Mouse (Mus musculus): ENCODE measurements around the gene Plcd1.
A peak's percentile ranks its signal among the peaks of the same experiment; 100 is the strongest.

Gene Plcd1

DNA sequence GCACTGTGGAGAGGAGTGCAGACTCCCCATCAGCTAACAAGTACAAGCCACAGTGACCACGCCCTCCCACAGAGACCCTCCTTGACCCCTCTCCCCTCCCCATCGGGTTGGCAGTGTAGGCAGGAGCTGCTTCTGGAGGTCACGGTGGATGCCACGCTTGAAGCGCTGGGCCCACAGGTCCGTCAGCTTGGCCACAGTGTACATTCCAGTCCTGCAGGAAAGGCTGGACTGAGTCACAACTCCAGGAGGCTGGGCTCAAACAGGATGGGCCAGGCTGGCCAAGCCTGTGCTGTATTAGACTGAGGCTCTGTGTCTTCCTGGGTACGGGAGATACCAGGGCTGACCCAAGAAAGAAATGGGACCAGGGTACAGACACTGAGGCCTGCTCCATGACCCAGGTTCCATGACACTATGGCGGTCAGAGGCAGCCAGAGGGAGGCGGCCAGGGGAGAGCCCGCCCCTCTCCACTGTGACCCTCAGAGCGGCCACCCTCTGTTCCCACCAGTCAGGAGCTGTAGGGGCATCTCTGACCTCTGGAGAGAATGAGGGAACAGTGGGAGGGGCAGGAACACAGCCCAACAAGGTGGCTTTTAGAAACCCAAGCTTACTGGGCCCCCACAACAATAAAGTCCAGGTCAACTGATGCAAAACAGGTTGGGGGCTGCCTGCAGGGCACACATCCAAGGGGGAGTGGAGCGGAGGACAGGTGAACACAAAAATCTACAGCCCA, 1.6 kb downstream of the Plcd1 start:
- no peak for DNase-seq (ENCODE audit: low read depth in 1 of 2, low spot score in 2 of 2)

DNA sequence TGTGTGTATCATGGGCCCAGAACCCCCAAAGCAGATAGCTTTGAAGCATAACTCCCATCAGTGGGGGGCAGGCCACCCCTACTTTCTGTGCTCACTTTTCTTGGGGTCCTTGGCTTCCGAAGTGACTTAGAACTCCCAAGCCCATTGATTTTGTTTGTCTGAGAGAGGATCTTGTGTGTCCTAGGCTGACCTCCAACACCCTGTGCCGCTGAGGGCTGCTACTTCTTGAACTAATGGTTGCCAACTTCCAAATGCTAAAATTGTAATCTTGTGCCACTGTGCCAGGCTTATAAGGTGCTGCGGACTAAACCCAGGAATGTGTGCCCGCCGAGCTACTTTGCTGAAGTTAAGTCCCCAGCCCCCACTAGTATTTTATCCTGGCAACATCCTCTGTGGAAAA, 2.8 kb downstream of the Plcd1 start:
- DNase-seq (ENCODE audit: low read depth in 1 of 2, low spot score in 2 of 2) = no peak

DNA sequence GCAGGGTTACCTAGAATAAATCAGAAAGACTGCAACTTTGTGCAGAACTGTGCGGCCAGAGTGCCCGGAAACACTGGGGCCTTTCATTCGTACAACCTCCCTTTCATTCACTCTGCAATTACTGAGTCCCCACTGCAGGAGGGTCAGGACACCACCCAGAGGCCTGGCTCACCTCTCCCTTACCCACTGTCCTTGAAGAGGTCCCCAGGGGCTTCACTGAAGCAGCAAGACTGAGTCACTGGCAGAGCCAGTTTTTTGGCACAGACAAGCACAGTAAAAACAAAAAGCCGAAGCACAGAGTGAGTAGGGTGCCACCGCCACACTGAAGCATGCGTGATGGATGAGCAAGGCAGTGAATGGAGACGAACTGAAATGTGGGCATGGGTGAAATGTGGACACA, 3.9 kb downstream of the Plcd1 start:
- no peak for DNase-seq (ENCODE audit: low read depth in 1 of 2, low spot score in 2 of 2)

DNA sequence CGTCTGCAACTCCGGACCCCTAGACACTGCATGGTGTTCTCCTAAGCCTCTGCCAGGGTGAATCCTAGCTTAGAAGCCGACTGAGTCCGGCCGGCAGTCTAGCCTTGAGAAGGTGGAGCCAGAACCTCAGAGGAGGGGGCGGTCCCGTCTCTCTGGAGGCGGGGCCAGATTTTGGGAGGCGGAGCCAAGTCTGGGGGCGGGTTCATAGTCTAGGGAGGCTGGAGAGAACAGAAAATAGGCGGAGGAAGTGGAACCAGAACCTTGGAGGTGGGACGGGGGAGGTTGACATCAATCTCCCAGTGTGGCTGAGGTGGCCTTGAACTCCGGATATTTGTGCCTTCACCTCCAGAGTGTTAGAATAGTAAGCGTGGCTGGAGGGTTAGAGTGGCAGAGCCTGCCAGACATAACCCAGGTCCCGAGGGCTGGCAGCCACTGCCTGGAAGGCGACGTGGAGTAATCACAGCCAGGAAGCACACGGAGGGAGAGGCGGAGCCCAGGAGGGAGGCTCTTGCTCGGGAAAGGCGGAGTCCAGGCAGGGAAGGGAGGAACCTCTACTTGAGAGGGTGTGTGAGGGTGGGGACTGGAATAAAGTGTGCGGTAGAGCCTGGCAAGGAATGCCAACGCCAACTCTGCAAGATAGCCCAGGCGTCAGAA, 5.0 kb downstream of the Plcd1 start:
- DNase-seq (ENCODE audit: low read depth in 1 of 2, low spot score in 2 of 2) = peak; percentile 81 to 96

DNA sequence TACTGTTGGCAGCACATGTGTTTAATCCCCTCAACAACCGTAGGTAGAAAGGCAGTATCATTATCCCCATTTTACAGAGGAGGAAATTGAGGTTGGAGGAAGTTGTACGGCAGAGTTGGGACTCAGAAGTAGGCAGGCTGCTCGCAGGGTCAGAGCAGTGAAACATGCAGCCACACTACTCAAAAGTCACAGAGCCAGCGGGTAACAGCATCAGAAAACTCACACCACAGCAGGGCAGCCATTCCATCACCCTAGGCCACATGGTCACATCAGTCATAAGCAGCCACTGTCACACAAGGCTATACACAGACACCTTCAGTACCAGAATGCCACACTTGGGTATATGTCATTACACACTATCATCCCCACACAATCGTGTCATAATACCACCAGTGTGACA, 6.0 kb downstream of the Plcd1 start:
- DNase-seq (ENCODE audit: low read depth in 1 of 2, low spot score in 2 of 2) = no peak

DNA sequence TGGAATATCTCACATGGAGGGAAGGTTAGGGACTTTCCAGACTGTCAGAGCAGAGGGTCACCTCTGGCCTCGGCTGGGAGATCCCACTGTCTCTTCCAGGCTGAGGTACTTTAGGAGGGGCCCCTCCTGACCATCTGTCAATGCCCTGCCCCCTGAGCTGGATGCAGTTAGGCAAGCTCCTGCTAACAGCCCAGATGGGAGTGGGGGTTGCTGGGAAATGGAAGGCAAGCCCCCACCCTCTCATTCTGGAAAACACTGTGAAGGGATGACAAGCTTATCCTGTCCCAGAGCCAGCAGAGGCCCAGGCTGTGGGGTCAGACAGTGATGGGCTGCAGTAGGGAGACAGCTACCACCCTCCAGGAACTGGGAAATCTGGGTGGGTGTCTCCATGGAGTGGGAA, 6.9 kb downstream of the Plcd1 start:
- no peak for DNase-seq (ENCODE audit: low read depth in 1 of 2, low spot score in 2 of 2)

DNA sequence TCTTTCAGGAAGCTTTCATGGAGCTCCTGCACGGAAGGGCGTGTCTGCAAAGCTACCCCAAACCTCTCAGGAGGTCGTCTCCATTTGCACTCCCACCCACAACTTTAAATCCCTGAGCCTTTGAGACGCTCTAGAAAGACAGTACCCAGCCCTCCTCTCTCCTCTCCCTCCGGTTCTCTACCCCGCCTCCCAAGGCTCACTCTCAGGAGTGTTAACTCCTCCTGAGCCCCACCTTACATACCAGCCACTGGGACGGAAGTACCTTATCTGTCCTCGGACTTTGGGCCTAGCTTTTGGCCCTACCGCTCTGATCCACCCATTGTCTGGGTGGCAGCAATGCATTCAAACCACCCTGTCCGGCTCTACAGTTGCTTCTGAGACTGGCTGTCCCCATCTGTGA, 9.3 kb downstream of the Plcd1 start:
- no peak for DNase-seq (ENCODE audit: low read depth in 1 of 2, low spot score in 2 of 2)

DNA sequence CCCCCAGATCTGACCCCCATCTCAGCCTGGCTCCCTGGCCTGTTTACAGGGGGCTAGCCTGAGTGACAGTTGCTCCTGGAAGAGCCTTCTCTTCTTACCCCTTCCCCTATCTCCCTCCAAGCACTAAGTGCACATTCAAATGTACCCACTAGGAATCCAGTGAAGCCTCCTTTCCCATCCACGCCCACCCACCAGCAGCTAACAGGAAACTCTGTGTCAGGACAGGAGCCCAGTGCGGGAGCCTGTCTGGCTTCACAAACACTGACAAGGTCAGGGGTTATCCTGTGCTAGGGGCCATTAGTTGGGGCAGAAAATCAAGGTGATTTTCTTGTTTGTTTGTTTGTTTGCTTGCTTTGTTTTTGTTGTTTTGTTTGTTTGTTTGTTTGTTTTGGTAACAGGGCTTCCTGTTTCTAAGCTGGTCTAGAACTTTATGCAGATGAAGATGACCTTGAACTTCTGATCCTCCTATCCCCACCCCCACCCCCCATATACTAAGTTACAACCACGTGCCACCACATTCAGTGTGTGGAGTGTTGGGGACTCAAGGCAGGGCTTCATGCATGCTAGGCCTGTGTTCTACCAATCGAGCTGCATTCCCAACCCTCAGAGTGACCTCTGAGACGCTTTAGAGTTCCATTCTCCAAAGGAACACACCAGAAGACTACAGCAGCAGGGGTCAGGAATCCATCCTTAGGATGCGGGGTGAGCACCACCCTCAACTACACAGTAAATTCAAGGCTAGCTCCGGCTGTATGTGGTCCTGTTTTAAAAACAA, 10.5 kb downstream of the Plcd1 start:
- no peak for DNase-seq (ENCODE audit: low read depth in 1 of 2, low spot score in 2 of 2)

DNA sequence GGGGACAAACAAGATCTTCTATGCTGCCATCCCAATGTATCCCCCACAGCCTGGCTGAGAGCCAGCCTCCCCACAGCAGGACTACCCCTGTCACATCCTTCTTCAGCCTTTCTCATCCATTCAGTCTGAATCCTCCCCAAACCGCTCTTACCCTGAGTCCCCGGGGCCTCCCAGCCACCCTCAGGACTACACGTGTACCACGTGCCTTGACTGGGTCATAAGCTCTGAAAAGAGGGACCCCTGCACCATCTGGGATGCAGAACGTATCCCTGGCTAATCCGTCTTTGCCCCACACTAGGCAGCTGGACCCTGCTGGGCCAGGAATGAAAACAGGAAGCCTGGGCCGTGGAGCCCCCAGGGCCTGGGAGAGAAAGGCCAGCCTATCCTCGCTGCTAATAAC, 11.3 kb downstream of the Plcd1 start:
- DNase-seq (ENCODE audit: low read depth in 1 of 2, low spot score in 2 of 2) = no peak

DNA sequence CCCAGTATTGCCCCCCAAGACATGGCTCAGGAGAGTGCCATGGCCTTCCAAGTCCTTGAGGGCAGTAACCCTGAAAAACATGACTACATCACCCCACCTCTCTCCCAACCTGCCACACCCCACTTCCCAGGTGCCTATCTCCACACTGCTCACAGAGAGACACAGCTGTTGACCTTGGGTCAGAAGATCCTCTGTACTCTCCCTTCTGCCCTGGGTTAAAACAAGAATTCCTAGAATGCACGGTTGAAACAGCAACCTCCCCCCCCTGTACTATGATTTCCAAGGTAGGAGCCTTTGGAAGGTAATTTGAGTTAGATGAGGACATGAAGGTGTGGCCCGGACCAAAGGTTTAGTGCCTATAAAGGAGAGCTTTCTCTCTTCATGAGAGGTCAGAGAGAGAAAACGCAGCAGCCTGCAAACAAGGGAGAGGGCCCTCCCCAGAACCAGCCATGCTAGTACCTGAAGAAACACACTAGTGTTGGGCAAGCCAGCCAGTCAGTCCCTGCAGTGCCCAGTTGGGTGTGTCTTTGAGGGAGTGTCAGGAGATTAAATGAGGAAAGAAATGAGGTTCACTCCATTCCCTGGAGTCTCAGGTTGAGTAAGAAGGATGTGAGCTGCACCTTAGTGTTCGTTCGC, 13.1 kb downstream of the Plcd1 start:
- DNase-seq (ENCODE audit: low read depth in 1 of 2, low spot score in 2 of 2) = no peak

DNA sequence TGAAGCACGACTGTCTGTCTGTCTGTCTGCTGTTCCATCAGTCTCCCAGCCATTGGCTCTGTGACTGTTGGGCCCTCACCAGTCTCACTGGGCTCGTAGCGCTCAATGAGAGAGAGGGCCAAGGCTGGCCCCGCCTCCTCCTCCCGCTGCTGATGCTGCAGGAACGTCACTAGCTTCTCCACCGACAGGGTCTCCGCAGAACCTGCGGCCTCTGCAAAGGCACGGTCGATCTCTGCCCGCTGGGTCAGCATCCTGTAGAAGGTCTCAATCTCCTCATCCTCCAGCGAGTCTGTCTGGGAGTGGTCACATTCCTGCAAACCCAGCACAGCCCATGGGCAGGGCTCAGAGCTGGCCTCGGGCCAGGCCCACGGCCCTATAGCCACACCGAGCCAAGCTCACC, 17.6 kb downstream of the Plcd1 start:
- no peak for DNase-seq (ENCODE audit: low read depth in 1 of 2, low spot score in 2 of 2)

DNA sequence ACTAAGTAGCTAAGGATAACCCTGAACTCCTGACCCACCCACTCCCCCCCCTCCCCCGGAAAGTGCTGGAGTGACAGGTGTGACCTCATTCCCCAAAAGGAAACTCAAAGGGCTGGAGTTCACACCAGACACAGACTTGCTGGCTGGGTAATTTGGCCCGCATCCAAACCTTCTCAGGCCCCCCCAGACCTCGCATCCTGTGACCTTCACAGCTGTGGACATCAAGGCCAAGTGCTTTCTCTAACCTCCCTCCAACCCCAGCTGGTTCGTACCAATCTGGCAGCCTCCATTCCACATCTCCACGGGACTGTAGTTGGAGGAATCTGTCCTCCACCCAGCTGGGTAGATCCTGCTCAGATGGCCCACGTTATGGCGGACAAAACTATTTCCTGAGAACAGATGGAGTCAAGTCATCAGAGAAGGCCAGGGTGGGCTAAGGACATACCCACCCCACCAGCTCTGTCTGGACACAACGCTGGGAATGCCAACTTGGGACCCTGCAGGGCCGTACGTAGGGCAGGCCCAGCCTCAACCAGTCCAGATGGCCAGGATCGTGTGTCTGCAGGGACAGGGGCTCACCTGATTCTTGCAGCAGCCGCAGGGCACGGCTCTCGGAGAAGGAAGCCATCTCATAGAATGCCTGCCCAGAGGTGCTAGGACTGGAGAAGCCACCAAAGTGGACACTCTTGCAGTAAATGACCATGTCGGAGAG, 20.0 kb downstream of the Plcd1 start:
- DNase-seq (ENCODE audit: low read depth in 1 of 2, low spot score in 2 of 2) = no peak

DNA sequence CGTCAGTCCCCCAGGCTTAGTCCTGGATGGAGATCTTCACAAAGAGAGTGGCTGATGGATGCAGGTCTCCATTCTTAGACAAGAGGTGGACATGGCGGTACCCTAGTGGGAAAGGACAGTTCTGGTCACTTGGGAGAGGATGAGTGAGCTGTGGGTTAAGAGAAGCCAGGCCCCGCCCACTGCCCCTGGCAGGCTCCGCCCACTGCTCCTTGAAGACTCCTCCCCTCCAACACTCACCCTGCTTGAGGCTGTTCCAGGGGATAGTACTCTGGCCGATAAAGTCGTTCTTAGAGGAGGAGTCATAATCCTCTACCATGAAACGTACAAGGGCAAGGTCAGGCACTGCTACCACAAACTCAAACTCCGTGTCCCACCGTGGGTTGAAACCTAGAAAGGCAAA, 21.5 kb downstream of the Plcd1 start:
- DNase-seq (ENCODE audit: low read depth in 1 of 2, low spot score in 2 of 2) = no peak

DNA sequence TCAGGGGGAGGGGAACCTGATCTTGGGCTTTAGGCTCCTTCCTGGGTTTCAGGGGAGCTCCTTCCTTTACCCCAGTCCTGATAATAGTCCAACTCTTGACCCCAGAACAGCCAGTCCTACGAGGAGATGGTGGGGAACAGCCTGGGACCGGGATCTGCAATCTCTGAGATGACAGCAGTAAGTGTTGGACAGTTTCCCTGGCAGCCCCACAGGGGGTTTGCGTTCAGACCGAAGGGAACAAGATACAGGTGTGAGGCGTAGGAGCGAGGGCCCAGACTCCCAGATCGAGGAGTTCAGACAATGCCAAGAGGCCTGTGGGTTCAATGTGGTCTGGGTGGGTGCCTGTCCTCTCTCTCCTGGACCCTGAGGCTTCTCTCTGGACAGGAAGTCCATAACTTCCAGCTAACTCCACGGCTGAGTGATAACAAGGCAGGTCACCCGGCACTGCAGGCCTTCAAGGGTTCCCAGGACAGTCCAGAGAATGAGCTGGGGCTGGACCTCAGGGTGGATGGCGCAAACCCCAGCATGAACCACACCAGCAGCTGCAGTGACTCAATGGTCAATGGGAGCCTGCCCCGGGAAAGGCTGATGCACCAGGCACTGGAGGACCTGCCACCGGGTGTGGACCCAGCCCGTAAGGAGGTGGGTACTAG, 23.0 kb downstream of the Plcd1 start:
- no peak for DNase-seq (ENCODE audit: low read depth in 1 of 2, low spot score in 2 of 2)

DNA sequence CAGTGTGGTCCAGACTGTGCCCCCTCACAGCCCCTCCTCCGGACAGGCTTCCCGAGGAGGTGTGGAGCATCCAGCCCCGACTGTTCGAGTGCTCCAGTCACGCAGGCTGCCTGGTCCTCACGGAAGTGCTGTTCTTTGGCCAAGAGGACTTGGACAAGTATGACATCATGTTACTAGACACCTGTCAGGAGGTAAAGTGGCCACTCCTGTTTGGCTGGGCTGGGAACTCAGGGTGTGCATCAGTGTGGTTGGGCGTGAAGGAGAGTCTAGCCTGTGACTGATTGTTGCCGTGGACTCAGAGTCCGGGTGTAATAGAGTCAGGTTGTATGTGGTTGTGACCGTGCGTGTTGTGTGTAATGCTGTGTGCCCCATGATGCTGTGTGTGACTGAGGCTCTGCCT, 25.0 kb downstream of the Plcd1 start:
- no peak for DNase-seq (ENCODE audit: low read depth in 1 of 2, low spot score in 2 of 2)

DNA sequence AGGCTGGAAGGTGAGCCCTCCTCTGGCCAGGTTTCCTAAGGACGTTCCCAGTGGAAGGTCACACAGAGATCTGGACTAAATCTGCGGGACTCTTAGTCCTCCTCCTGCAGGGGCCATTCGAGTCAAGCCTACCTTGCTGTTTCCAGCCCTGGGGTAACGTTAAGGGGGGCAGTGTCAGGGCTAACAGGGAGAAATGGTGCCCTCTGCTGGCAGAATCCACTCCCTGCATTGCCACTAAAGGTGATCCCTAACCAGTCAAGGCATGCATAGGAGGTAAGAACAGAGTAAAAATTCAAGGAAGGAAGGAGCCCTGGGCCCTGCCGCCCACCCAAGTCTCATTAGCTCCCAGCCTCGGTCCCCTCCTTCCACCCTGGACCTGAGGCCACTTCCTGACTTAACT, 25.7 kb downstream of the Plcd1 start:
- peak in 1 of 2 experiments; percentile 25 for DNase-seq (ENCODE audit: low read depth in 1 of 2, low spot score in 2 of 2)

DNA sequence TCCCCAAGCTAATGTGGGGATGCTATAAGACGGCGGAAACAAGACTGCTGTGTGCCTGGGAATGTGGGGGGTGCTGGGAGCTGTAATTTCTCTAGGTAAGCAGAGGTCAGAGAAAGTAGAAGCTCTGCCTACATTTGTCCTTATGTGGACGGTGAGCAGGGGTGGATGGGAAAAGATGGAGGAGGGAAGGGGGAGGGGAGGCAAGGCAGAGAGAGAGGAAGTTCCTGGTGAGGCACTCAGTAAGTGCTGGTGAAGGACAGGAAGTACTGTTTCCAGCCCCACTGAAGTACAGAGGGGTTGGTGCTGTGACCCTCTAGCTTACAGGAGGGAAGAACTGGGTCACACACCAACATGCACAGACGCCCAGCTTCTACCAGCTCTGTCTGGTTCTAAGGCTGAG, 29.0 kb downstream of the Plcd1 start:
- DNase-seq (ENCODE audit: low read depth in 1 of 2, low spot score in 2 of 2) = no peak

DNA sequence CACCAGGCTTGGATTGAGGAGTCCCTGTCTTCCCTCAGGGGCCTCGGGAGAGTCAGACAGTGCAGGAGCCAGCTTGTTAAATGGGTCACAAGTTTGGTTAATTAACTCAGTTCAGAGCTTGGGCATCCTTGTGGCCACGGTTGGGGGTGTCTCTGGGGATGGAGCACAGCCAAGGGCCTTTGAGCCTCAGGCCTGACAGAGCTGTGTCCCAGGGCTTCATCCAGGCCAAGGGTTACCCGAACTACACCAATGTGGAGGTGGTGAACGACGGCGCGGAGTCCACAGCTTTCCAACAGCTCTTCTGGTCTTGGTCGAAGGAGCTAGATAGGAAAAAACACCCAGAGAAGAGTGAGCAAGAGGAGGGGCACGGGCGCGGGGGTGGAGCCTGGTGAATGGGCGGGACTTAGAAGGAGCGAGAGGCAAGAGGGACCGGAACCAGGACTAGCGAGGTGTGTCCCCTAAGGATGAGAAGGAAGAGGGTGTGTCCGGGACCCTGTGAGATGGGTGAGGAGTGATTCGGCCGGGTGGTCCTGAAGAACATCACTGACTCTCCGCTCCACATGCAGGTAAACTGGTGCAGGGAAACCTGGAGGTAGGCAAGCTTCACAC, 30.2 kb downstream of the Plcd1 start:
- DNase-seq (ENCODE audit: low read depth in 1 of 2, low spot score in 2 of 2) = no peak

DNA sequence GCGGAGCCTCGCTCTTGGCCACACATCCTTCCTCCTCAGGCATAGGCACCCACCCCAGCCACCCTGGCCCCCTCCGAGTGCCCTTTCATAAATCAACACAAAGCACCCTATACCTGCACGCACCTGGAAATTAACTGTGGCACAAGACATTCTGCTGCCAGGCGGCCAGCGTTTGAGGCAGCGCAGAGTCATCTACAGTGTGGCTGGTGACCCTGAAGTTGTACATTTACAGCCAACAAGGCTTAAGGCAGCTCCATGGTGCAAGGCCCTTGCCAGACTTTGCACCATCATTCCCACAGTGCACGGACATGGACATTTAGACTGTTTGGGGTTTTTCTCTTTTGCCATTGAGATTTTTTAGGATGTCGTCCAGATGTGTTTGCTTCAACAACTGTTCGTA, 32.6 kb downstream of the Plcd1 start:
- no peak for DNase-seq (ENCODE audit: low read depth in 1 of 2, low spot score in 2 of 2)

DNA sequence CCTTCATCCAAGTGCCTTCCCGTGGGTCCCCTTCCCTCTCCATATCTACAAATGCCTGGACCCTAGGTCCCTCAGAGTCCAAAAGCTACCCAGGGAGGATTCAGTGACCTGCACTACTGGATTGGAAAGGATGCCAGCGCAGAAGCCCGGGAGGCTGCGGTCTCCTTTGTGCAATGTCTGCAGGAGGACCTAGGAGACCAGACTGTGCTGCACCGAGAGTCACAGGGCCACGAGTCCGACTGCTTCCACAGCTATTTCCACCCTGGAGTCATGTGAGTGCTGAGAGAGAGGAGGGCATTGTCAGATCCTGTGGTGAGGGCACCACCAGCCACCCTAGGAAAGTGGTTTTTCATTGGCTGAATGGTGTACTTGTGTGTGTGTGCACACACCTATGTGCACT, 35.1 kb downstream of the Plcd1 start:
- DNase-seq (ENCODE audit: low read depth in 1 of 2, low spot score in 2 of 2) = no peak
